Mouse (Mus musculus) megakaryocyte, embryonic 14.5 days (primary cell): ENCODE data around the gene Tshz2.

Source experiments
- FLI1 ChIP-seq: IDR thresholded peaks from 2 replicates; pipeline ENCODE4 v1.6.1; 2012; ENCODE audit warnings: low read length, inconsistent platforms, mixed read lengths
- GATA1 ChIP-seq: IDR thresholded peaks from 3 replicates; pipeline ENCODE4 v1.6.1; 2012; ENCODE audit warnings: mixed read lengths, low read length, inconsistent platforms, borderline replicate concordance

GRCm38 (mm10) chr2:169962231-169962600, 329.4 kb downstream of the Tshz2 start:
- TF ChIP-seq FLI1 (no peak), GATA1 (no peak)
